Mouse (Mus musculus): ENCODE data around the gene Flywch2. TPM values are rescaled to one million over a fixed set of nuclear protein-coding genes. Genes with fewer than 3 reads are reported as not detected.

The Flywch2 gene
- polyA plus RNA-seq, 1 experiment from 2014 or later: 4.3 TPM

Small RNA genes lying within 50 kb of the gene (microRNA-seq; reads per million reads assigned to microRNA genes)
- gene Mir5125: 1.6 reads per million

Other genes with a start within 250 kb of the Flywch2 start
- 12.9 and 14.5 TPM in 2 replicates for gene Zfp213, start 221.8 kb downstream of the Flywch2 start, polyA plus RNA-seq (2015; fragmentation: Nextera tagmentation; extraction: Ambion mirVana)
- gene Zfp13, start 186.6 kb downstream of the Flywch2 start, polyA plus RNA-seq (2015; fragmentation: Nextera tagmentation; extraction: Ambion mirVana): 7.3 and 8.5 TPM in 2 replicates
- gene Zscan10, start 185.2 kb downstream of the Flywch2 start, polyA plus RNA-seq (2015; fragmentation: Nextera tagmentation; extraction: Ambion mirVana): not detected in 2 replicates
- 0.24 and 0.25 TPM in 2 replicates for gene Mmp25, start 140.8 kb downstream of the Flywch2 start, polyA plus RNA-seq (2015; fragmentation: Nextera tagmentation; extraction: Ambion mirVana)
- 0.45 and 0.67 TPM in 2 replicates for gene Bicdl2, start 125.6 kb downstream of the Flywch2 start, polyA plus RNA-seq (2015; fragmentation: Nextera tagmentation; extraction: Ambion mirVana)
- gene Hcfc1r1, start 112.5 kb downstream of the Flywch2 start, polyA plus RNA-seq (2015; fragmentation: Nextera tagmentation; extraction: Ambion mirVana): 214 and 247 TPM in 2 replicates
- gene Thoc6, start 112.2 kb downstream of the Flywch2 start, polyA plus RNA-seq (2015; fragmentation: Nextera tagmentation; extraction: Ambion mirVana): 38.7 and 39.1 TPM in 2 replicates
- 100 and 122 TPM in 2 replicates for gene Tnfrsf12a, start 108.6 kb downstream of the Flywch2 start, polyA plus RNA-seq (2015; fragmentation: Nextera tagmentation; extraction: Ambion mirVana)
- 1.7 and 15.9 TPM in 2 replicates for gene Cldn6, start 106.8 kb downstream of the Flywch2 start, polyA plus RNA-seq (2015; fragmentation: Nextera tagmentation; extraction: Ambion mirVana)
- 0.22 and 0.84 TPM in 2 replicates for gene Cldn9, start 102.1 kb downstream of the Flywch2 start, polyA plus RNA-seq (2015; fragmentation: Nextera tagmentation; extraction: Ambion mirVana)
- not detected in 2 replicates for gene 1520401A03Rik, start 63.3 kb downstream of the Flywch2 start, polyA plus RNA-seq (2015; fragmentation: Nextera tagmentation; extraction: Ambion mirVana)
- 29.7 and 33.3 TPM in 2 replicates for gene Pkmyt1, start 59.7 kb downstream of the Flywch2 start, polyA plus RNA-seq (2015; fragmentation: Nextera tagmentation; extraction: Ambion mirVana)
- gene Paqr4, start 45.2 kb downstream of the Flywch2 start, polyA plus RNA-seq (2015; fragmentation: Nextera tagmentation; extraction: Ambion mirVana): 16.8 and 19.8 TPM in 2 replicates
- 1.8 and 3.7 TPM in 2 replicates for gene Kremen2, start 40.2 kb downstream of the Flywch2 start, polyA plus RNA-seq (2015; fragmentation: Nextera tagmentation; extraction: Ambion mirVana)
- gene Flywch1, start 14.5 kb downstream of the Flywch2 start, polyA plus RNA-seq (2015; fragmentation: Nextera tagmentation; extraction: Ambion mirVana): 42.2 and 46.9 TPM in 2 replicates
- 311 and 314 TPM in 2 replicates for gene Srrm2, start 4.5 kb upstream of the Flywch2 start, polyA plus RNA-seq (2015; fragmentation: Nextera tagmentation; extraction: Ambion mirVana)
- 812 and 839 TPM in 2 replicates for gene Elob, start 43.1 kb upstream of the Flywch2 start, polyA plus RNA-seq (2015; fragmentation: Nextera tagmentation; extraction: Ambion mirVana)
- not detected in 2 replicates for gene Prss33, start 50.0 kb upstream of the Flywch2 start, polyA plus RNA-seq (2015; fragmentation: Nextera tagmentation; extraction: Ambion mirVana)
- gene Prss32, start 57.8 kb upstream of the Flywch2 start, polyA plus RNA-seq (2015; fragmentation: Nextera tagmentation; extraction: Ambion mirVana): 0.11 and 0.50 TPM in 2 replicates
- gene Prss41, start 58.1 kb upstream of the Flywch2 start, polyA plus RNA-seq (2015; fragmentation: Nextera tagmentation; extraction: Ambion mirVana): 0.21 and 0.22 TPM in 2 replicates
- gene Prss21, start 82.0 kb upstream of the Flywch2 start, polyA plus RNA-seq (2015; fragmentation: Nextera tagmentation; extraction: Ambion mirVana): not detected in 2 replicates
- gene Dcpp1, start 94.8 kb upstream of the Flywch2 start, polyA plus RNA-seq (2015; fragmentation: Nextera tagmentation; extraction: Ambion mirVana): not detected in 2 replicates
- gene Dcpp2, start 94.8 kb upstream of the Flywch2 start, polyA plus RNA-seq (2015; fragmentation: Nextera tagmentation; extraction: Ambion mirVana): 0.21 TPM in 1 of 2 replicates, not detected in the other
- gene Dcpp3, start 131.4 kb upstream of the Flywch2 start, polyA plus RNA-seq (2015; fragmentation: Nextera tagmentation; extraction: Ambion mirVana): not detected in 2 replicates
- not detected in 2 replicates for gene Sbp, start 155.6 kb upstream of the Flywch2 start, polyA plus RNA-seq (2015; fragmentation: Nextera tagmentation; extraction: Ambion mirVana)
- gene Sbpl, start 169.2 kb upstream of the Flywch2 start, polyA plus RNA-seq (2015; fragmentation: Nextera tagmentation; extraction: Ambion mirVana): not detected in 2 replicates
- 0.39 and 0.40 TPM in 2 replicates for gene Prss30, start 194.5 kb upstream of the Flywch2 start, polyA plus RNA-seq (2015; fragmentation: Nextera tagmentation; extraction: Ambion mirVana)
- gene Prss22, start 212.0 kb upstream of the Flywch2 start, polyA plus RNA-seq (2015; fragmentation: Nextera tagmentation; extraction: Ambion mirVana): 0.15 TPM in 1 of 2 replicates, not detected in the other

Measured in heart, embryonic 16.5 days (tissue).